Mouse (Mus musculus): Measurements from ENCODE around the gene Gcc1.

The Gcc1 gene

DNA sequence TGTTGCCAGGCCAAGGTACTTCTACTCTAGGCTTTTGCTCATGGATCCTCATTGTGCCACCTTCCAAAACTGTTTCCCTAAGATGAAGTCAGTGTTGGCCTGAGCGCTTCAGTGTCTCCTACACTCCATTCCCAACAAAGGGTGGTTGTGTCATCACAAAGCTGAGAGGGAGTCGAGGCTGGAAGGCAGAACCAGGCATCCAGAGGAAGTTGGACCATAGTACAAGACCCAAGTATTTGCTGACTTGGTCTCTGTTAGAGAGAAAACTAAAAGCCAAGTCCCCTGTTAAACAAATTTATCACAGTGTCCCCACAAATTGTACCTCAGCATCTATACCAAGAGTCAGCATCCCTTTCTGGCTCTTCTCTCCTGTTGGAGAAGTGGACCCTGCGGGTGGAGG, at the start of gene Gcc1:
Gcc1 (minus strand) TSS at position 101 of the 400 bp plus-strand sequence.
- DNase-seq (ENCODE audit: low read depth, low spot score): no peak

GRCm38 (mm10) chr6:28474839-28475238, 46.6 kb upstream of the Gcc1 start, which contains the start of gene Snd1:
TSS of gene Snd1 (plus strand) at chr6:28475139.
- DNase-seq (ENCODE audit: low read depth, low spot score): no peak

DNA sequence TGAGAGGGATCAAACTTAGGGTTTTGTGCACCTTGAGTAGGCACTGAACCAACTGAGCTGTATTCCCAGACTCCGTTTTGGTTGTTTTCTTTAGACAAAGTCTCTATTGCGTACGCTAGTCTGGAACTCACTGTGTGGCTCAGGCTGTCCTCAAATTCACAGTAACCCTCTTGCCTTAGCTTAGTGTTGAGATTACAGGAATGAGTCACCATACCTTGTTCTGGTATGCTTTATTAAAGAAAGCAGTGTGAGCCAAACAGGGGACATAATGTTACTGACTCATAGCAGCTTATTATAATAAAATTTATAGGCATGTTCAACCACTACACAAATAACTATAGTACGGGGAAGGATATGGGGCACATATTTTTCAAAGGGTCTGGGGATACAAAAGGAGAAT, 46.0 kb upstream of the Gcc1 start:
- no peak for DNase-seq (ENCODE audit: low read depth, low spot score)

- DNase-seq (ENCODE audit: low read depth, low spot score): no peak
Observed at GRCm38 (mm10) chr6:28471284-28472035, 43.3 kb upstream of the Gcc1 start.

GRCm38 (mm10) chr6:28470621-28471020, 42.4 kb upstream of the Gcc1 start:
- no peak for DNase-seq (ENCODE audit: low read depth, low spot score)

GRCm38 (mm10) chr6:28470017-28470602, 41.9 kb upstream of the Gcc1 start:
- no peak for DNase-seq (ENCODE audit: low read depth, low spot score)

GRCm38 (mm10) chr6:28464630-28465029, 36.4 kb upstream of the Gcc1 start:
- DNase-seq (ENCODE audit: low read depth, low spot score): no peak

- peak; percentile 22 for DNase-seq (ENCODE audit: low read depth, low spot score)
Observed at GRCm38 (mm10) chr6:28460534-28460933, 32.3 kb upstream of the Gcc1 start.

GRCm38 (mm10) chr6:28459221-28459668, 31.1 kb upstream of the Gcc1 start:
- no peak for DNase-seq (ENCODE audit: low read depth, low spot score)

DNA sequence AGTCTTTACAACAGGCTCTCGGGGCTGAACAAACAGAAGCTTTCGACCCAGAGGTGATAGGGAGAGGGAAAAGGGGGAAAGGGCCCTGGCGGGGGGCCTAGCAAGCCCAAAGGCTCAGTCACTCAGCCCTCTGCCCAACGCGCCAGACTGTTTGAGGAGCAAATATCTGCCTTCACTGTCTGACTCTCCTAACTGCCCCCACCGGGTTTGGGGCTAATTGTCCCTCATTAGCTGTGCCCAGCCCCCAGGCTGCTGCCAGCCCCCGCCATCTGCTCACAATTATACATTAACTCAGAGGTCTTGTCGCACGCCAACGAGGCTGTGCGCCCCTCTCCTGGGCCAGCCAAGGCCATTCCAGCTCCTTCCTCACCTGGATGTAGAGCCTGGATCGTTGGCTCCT, 22.8 kb upstream of the Gcc1 start:
- no peak for DNase-seq (ENCODE audit: low read depth, low spot score)

DNA sequence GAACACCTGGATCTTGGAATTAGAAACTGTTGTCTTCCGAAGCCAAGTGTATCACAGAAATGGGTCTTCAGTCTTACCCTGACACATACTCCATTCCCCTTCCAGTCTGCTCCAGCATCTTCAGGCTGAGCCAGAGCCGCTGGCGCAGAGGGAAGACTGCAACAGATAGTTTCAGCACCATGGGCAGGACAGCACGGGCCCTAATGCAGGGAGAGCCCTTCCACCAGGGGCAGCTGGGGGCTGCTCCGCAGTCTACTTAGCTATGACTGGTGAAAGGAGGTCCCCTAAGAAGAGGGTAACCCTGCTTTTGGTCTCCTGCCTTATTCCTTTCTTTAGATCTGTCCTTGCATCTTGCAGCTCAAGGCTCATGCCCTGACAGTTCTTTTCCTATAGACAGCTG, 22.3 kb upstream of the Gcc1 start:
- DNase-seq (ENCODE audit: low read depth, low spot score): no peak

DNA sequence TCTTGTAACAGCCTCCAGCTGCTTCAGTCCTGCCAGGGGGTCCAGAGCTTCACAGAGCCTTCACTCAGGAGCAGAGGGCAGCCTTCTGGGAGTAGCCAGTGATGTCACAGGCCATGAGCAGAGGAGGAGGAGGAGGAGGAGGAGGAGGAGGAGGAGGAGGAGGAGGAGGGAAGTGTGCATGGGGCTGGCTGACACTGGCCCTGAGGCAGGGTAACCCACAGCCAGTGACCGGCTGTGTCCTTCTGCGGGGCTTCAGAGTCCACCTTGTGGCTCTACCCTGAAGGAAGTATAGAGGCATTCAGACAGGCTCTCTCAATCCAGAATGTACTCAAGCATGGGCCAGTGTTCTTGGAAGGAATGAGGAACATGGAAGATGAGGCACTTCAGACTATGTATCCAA, 21.1 kb upstream of the Gcc1 start, which contains the start of gene Pax4:
Pax4 (minus strand) TSS at position 101 of the 400 bp plus-strand sequence.
- DNase-seq (ENCODE audit: low read depth, low spot score): no peak

- no peak for DNase-seq (ENCODE audit: low read depth, low spot score)
Observed at GRCm38 (mm10) chr6:28447937-28448336, 19.7 kb upstream of the Gcc1 start.

DNA sequence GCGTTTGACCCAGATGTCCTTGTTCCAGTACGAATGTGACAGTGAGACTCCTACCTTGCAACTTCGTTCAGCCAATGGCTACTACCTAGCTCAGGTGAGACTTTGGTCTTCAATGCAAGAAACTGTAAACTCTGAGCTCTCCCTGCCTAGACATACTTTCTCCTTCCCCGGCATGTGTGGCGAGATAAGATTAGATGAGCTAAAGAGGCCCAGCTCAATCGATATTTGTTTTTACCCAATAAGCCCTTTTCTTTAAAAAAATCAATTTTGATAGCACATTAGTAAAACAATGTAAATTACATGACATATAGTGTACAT, 3.3 kb upstream of the Gcc1 start:
- DNase-seq (ENCODE audit: low read depth, low spot score): no peak

DNA sequence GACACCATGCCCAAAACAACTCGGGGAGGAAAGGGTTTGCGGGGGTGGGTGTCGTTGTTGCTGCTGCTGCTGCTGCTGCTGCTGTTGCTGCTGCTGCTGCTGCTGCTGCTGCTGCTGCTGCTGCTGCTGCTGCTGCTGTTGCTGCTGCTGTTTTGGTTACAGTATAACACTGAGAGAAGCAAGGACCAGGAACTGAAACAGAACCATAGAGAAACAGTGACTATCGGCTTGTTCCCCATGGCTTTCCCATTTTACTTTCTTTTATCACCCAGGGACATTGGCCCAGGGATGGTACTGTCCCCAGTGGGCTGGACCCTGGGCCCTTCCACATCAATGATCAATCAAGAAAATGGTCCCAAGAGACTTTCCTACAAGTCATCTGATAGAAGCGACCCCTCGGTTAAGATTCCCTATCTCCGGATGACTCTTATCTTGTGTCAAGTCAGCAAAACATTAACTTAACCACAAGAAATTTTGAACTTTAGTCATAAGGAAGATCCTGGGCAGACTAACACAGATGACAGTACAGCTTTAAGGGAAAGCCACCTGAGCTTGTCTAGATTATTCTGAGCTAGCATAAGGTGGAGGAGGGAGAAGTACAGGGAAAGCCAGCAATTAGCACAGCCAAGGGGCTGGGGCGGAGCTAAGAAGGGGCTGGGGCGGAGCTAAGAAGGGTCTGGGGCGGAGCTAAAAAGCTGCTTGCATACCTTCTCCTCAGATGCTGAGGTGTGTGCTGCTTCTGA, 2.8 kb upstream of the Gcc1 start:
- no peak for DNase-seq (ENCODE audit: low read depth, low spot score)

- DNase-seq (ENCODE audit: low read depth, low spot score): no peak
Observed at GRCm38 (mm10) chr6:28429870-28430269, 1.7 kb upstream of the Gcc1 start.

GRCm38 (mm10) chr6:28427096-28427839, 922 bp downstream of the Gcc1 start, which contains the start of gene Fscn3:
TSS of gene Fscn3 (plus strand) at chr6:28427789.
- DNase-seq (ENCODE audit: low read depth, low spot score): no peak

- no peak for DNase-seq (ENCODE audit: low read depth, low spot score)
Observed at GRCm38 (mm10) chr6:28425019-28425418, 3.2 kb downstream of the Gcc1 start.

DNA sequence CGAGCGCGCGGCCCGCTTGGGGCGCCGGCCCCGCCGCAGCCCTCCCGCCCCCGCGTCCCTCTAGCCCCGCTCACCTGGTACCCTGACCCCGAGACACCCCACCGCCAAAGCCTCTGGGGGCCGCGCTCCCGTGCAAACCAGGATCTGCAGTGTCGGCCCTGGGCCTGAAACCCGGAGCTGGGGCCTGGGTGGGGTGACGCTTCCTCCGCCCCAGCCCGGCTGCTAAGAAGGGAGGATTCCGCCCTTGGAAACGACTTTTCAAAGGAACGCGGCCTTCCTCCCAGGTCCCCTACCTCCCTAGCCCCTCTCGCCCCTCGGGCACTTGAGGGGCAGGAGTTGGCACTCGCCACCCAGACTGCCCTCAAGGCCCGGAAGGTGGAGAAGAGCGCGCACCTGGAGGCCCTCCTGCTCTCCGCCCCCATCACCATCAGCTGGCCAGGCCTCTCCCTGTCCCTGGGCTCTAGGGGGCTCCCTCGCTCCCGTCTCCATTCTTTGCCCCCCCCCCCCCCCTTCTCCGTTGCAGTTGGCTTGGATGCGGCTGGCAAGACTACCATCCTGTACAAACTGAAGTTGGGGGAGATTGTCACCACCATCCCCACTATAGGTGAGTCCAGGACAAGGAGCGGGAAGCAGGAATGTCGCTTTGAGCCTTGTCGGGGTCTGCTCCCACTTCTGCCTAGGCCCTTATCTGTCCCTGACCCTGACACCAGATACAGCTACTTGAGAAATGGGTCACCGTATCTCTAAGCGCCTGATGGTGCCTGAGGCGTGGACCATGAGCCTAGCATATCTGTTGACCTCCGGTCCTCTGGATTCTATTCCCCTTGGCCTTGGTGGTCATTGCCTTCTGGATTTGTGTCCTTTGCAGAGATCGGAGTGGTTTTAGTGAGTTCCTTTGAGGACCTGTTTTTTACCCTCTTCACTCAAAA, 4.2 kb downstream of the Gcc1 start:
- peak; percentile 76 for DNase-seq (ENCODE audit: low read depth, low spot score)

GRCm38 (mm10) chr6:28423313-28423712, 4.9 kb downstream of the Gcc1 start, which contains the start of gene Arf5:
TSS of gene Arf5 (plus strand) at chr6:28423560.
- DNase-seq (ENCODE audit: low read depth, low spot score): peak; percentile 78
